Mouse (Mus musculus) right cerebral cortex, adult 18-20 months (tissue): ENCODE data around the gene Gm17455.

Experiments used
- DNase-seq: peaks from one replicate; pipeline ENCODE4 v3.0.0; 2022; ENCODE audit warnings: mixed read lengths

Gene Gm17455

DNA sequence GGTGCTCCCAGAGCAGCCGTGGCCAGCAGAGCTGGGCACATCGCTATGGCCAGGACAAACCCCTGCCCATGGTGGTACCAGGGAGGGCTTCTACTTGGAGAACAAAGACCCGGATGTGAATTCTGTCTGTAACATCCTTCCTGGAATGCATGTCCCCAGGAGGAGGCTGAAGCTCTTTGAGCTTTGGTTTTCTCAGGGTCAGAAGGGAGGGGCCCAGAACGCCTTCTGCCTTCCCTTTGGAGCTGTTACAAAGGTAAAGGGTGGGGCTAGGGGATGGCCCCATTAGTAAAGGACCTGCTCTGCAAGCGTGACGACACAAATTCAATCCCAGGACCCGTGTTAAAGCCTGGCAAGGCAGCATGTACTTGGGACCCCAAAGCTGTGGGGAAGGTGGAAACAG, 23.2 kb downstream of the Gm17455 start:
- no peak for DNase-seq

DNA sequence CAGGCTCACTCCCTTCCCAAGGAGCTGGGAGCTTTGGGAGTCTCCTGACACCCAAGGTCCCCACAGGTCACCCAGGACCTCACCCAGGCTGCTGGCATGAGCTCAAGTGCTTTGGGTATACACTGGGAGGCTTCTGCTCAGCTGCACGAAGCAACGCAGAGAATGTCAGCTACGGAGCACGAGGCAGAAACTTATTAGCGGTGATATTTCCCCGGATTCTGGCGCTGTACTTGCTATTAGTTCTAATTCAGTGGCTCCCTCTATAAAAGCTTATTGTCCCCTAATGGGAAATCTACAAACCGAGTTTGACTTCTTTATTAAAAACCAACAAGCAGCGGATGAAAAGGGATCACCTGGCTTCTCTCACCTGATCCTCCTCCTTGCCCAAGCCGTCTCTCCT, 30.5 kb downstream of the Gm17455 start:
- DNase-seq: no peak

DNA sequence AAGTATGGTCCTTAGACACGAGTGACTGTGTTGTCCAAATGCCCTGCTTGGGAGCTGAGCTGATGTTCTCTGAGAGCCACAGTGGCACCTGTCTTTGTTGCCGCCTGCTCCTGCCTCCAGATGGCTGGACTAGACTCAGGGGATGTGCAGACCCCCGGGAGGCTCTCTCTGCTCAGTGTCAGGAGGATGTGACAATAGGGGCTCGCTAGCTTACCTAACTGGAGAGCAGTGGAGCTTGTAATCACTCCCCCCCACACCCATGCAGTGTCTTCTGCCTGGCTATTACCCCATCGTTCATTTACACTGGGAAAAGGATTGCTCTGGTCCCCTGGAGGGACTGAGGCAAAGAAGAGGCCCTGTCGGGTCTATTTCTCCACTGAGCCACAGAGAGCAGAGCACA, 31.1 kb downstream of the Gm17455 start:
- no peak for DNase-seq

DNA sequence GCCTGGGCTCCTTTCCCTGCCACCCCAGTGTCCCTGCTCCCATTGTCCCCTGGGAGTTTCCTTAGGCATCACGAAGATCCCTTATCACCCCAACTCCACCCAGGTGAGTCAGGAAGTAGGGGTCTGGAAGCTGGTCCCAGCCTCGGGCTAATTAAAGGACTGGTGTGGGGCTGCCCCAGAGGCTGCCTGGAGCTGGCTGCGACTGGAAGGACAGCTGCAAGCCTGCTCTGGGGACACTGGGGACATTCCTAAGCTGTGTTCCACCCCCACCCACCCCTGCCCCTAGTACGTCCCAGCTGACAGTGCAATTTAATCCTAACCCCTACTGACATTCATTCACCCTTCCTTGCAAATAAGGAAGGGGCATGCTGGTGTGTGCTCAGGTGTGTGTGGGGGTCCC, 33.2 kb downstream of the Gm17455 start:
- no peak for DNase-seq

DNA sequence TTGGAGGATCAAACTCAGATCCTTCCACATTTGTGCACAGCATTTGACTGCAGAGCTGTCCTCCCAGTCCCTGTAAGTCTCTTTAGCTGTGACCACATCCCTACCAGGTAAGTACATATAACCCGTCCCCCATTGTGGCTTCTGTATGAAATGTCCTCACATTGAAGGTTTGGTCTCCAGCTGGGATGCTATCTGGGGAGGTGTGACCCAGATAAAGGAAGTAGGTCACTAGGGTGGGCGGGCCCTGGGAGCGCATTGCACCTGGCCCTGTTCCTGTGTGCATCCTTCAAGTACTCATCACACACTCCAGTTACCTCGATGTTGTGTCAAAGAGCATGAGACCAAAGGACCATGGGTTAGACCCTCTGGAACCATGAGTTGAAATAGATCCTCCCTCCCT, 42.8 kb downstream of the Gm17455 start:
- no peak for DNase-seq

DNA sequence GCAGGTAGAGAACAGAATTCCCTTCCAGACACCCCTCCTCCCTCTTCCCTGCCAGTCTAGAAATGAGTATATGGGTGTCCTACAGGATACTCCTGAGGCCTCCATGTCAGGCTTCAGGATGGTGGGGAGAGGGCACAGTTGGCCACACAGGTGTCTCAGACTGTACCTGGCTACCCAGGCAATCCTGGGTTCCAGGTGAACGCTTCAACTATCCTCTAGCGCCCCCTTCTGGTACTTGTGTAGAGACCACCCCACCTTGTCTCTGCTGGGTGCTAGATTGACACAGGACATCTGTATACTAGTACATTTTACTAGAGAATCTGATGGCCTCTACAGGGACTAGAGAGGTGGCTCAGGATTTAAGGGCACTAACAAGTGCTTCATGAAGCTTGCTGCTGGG, 43.6 kb downstream of the Gm17455 start:
- DNase-seq: no peak

DNA sequence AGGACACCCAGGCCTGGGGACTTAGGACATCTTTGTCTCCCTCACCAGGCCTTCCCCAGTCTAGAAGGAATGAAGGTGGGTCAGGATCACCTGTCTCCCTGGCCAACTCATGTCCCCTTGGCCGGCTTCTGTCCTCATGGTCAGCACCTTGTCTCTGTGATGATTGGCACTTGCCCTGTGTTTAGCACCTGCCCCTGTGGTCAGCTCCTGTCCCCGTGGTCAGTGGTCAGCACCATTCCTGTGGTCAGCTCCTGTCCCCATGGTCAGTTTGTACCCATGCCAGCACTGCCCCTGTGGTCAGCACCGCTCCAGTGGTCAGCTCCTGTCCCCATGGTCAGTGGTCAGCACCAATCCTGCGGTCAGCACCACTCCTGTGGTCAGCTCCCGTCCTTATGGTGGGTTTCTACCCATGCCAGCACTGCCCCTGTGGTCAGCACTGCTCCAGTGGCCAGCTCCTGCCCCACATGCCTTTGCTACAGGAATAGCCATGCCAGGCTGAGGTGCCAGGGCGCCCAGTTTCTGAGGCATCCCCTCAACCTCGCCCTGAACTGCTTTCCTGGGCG, 45.6 kb downstream of the Gm17455 start:
- DNase-seq: no peak

DNA sequence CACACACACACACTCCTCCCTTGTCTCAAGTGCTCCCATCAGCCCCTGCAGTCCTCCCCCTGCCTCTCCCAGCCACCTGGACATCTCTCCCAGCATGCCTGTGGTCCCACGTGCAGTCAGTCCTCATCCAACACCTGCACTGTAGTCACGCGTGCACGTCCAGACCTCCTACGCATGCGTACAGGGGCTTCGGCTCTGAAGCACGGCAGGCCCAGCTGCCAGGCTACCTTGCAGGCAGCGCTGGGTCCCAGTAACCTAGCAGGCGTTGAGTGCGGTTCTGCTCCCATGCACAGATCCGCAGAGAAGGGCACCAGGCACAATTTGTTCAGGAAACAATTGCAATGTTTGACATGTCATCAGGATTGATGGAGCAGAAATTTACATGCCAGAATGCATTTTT, 47.7 kb downstream of the Gm17455 start:
- DNase-seq: no peak
